Mouse (Mus musculus) cortical plate, adult 2 months (tissue): ENCODE measurements around the gene Pawr. TPM values are rescaled to one million over a fixed set of nuclear protein-coding genes. Genes with fewer than 3 reads are reported as not detected.

Source experiments
- H3K27ac ChIP-seq: fragments of 200-500 bp; 2 replicates; pipeline ENCODE4 v1.5.1; 2012; ENCODE audit warnings: low read length, control low read depth, inconsistent platforms; ENCODE audit not compliant: insufficient read depth
- H3K4me1 ChIP-seq: fragments of 200-500 bp; 2 replicates; pipeline ENCODE4 v1.6.1; 2011; ENCODE audit warnings: low read length; ENCODE audit not compliant: control insufficient read depth, insufficient read depth
- H3K4me3 ChIP-seq: fragments of 200-500 bp; 2 replicates; pipeline ENCODE4 v1.5.1; 2011; ENCODE audit warnings: mild to moderate bottlenecking, low read length, control low read depth; ENCODE audit not compliant: insufficient read depth
- CTCF ChIP-seq: fragments of 200-500 bp; IDR thresholded peaks from 2 replicates; pipeline ENCODE4 v1.5.1; 2011; ENCODE audit warnings: mild to moderate bottlenecking, control low read depth, low read length; ENCODE audit not compliant: insufficient read depth; ENCODE audit errors: extremely low read depth
- POLR2A ChIP-seq: fragments of 200-500 bp; IDR thresholded peaks from 2 replicates; pipeline ENCODE4 v1.6.1; 2011; ENCODE audit warnings: mild to moderate bottlenecking, low read length, control low read depth; ENCODE audit not compliant: insufficient read depth; ENCODE audit errors: extremely low read depth
- polyA plus RNA-seq: library from polyadenylated mRNA; depleted of rRNA; stranded (reverse); fragments of >200 nt; gene quantifications from 2 replicates; pipeline ENCODE4 v1.2.3, GENCODE M21; 2012

Pawr gene
- polyA plus RNA-seq, 1 experiment: 2.8 TPM

GRCm38 (mm10) chr10:108350125-108351070 lies 18.5 kb downstream of the Pawr start:
- H3K4me1 ChIP-seq: no peaks in the 10 kb centered on the region
- TF ChIP-seq POLR2A (no peak), CTCF (no peak)
- H3K27ac ChIP-seq: no peak overlapping the region
- no peak overlapping the region for H3K4me3 ChIP-seq

GRCm38 (mm10) chr10:108352944-108353343 lies 21.0 kb downstream of the Pawr start:
- H3K4me3 ChIP-seq: no peak overlapping the region
- no peaks in the 10 kb centered on the region for H3K4me1 ChIP-seq
- TF ChIP-seq CTCF (no peak), POLR2A (no peak)
- no peak overlapping the region for H3K27ac ChIP-seq

- Histone ChIP-seq H3K4me3 (no peak overlapping the region), H3K27ac (no peak overlapping the region), H3K4me1 (no peaks in the 10 kb centered on the region)
- no peak for TF ChIP-seq CTCF
- TF ChIP-seq POLR2A: no peak
Measured at GRCm38 (mm10) chr10:108354726-108355391, 22.9 kb downstream of the Pawr start.

GRCm38 (mm10) chr10:108355392-108355775 lies 23.5 kb downstream of the Pawr start:
- Histone ChIP-seq H3K4me1 (no peaks in the 10 kb centered on the region), H3K27ac (no peak overlapping the region), H3K4me3 (no peak overlapping the region)
- TF ChIP-seq POLR2A (no peak), CTCF (no peak)

GRCm38 (mm10) chr10:108356601-108357187 lies 24.8 kb downstream of the Pawr start:
- H3K27ac ChIP-seq: no peak overlapping the region
- H3K4me1 ChIP-seq: no peaks in the 10 kb centered on the region
- no peak overlapping the region for H3K4me3 ChIP-seq
- TF ChIP-seq CTCF (no peak), POLR2A (no peak)

GRCm38 (mm10) chr10:108359974-108360373 lies 28.1 kb downstream of the Pawr start:
- no peak overlapping the region for H3K27ac ChIP-seq
- H3K4me1 ChIP-seq: no peaks in the 10 kb centered on the region
- TF ChIP-seq POLR2A (no peak), CTCF (no peak)
- H3K4me3 ChIP-seq: no peak overlapping the region

- TF ChIP-seq CTCF (no peak), POLR2A (no peak)
- H3K4me3 ChIP-seq: no peak overlapping the region
- peaks cover 1% of the 10 kb centered on the region; the same call in 1 of the 2 replicates for H3K4me1 ChIP-seq
- H3K27ac ChIP-seq: no peak overlapping the region
Measured at GRCm38 (mm10) chr10:108360801-108361200, 28.9 kb downstream of the Pawr start.

GRCm38 (mm10) chr10:108361419-108362155 lies 29.7 kb downstream of the Pawr start:
- peaks cover 1% of the 10 kb centered on the region; the same call in 1 of the 2 replicates for H3K4me1 ChIP-seq
- H3K4me3 ChIP-seq: no peak overlapping the region
- TF ChIP-seq POLR2A (no peak), CTCF (no peak)
- no peak overlapping the region for H3K27ac ChIP-seq

GRCm38 (mm10) chr10:108363932-108364331 lies 32.0 kb downstream of the Pawr start:
- TF ChIP-seq POLR2A: no peak
- no peak for TF ChIP-seq CTCF
- no peak overlapping the region for H3K4me3 ChIP-seq
- no peak overlapping the region for H3K27ac ChIP-seq
- H3K4me1 ChIP-seq: peaks cover 1% of the 10 kb centered on the region; the same call in 1 of the 2 replicates
